Mouse (Mus musculus) A20 (cell line): ENCODE measurements at regions not wholly inside any gene's neighbourhood (a gene's known extent, or its start where the extent isn't known, plus 50 kb on each side); places are given as distances from the start of the nearest gene placed in this dataset.

ENCODE experiments used
- DNase-seq: peaks from one replicate; pipeline ENCODE4 v3.0.0-alpha.2; 2011; ENCODE audit warnings: low read depth, low spot score

GRCm38 (mm10) chr15:36427334-36427733, 580.2 kb downstream of the Zfp706 start:
- no peak for DNase-seq

GRCm38 (mm10) chr15:36425902-36426301, 581.7 kb downstream of the Zfp706 start:
- DNase-seq: no peak

GRCm38 (mm10) chr15:36424047-36424446, 583.5 kb downstream of the Zfp706 start:
- no peak for DNase-seq

- DNase-seq: no peak
Measured at GRCm38 (mm10) chr15:36422781-36423180, 584.8 kb downstream of the Zfp706 start.

GRCm38 (mm10) chr15:36419943-36420480, 587.6 kb downstream of the Zfp706 start:
- no peak for DNase-seq

GRCm38 (mm10) chr15:36417426-36417825, 590.1 kb downstream of the Zfp706 start:
- DNase-seq: no peak

GRCm38 (mm10) chr15:36415552-36416249, 591.9 kb downstream of the Zfp706 start:
- peak; percentile 84 for DNase-seq

GRCm38 (mm10) chr15:36412016-36412415, 595.6 kb downstream of the Zfp706 start:
- no peak for DNase-seq

- no peak for DNase-seq
Measured at GRCm38 (mm10) chr15:36405446-36405845, 602.1 kb downstream of the Zfp706 start.

GRCm38 (mm10) chr15:36403336-36404119, 604.0 kb downstream of the Zfp706 start:
- DNase-seq: no peak

- no peak for DNase-seq
Measured at GRCm38 (mm10) chr15:36402051-36402450, 605.5 kb downstream of the Zfp706 start.

GRCm38 (mm10) chr15:36400311-36400840, 607.2 kb downstream of the Zfp706 start:
- DNase-seq: no peak

- no peak for DNase-seq
Measured at GRCm38 (mm10) chr15:36399355-36400012, 608.1 kb downstream of the Zfp706 start.

GRCm38 (mm10) chr15:36398099-36398982, 609.2 kb downstream of the Zfp706 start:
- no peak for DNase-seq

- peak; percentile 11 for DNase-seq
Measured at GRCm38 (mm10) chr15:36396791-36397190, 610.8 kb downstream of the Zfp706 start.

GRCm38 (mm10) chr15:36396245-36396644, 611.3 kb downstream of the Zfp706 start:
- peak; percentile 74 for DNase-seq

- DNase-seq: peak; percentile 82
Measured at GRCm38 (mm10) chr15:36395672-36396050, 611.9 kb downstream of the Zfp706 start.

GRCm38 (mm10) chr15:36394914-36395671, 612.5 kb downstream of the Zfp706 start:
- no peak for DNase-seq

- no peak for DNase-seq
Measured at GRCm38 (mm10) chr15:36389775-36390174, 617.8 kb downstream of the Zfp706 start.

GRCm38 (mm10) chr15:36381228-36381671, 626.3 kb downstream of the Zfp706 start:
- no peak for DNase-seq
